ENCODE assay signal across 9 mouse cellular contexts in genomic region chr2:170520321-170520971, GRCm38 (mm10). TPM values are rescaled to one million over a fixed set of nuclear protein-coding genes. Genes with fewer than 3 reads are reported as not detected.
DNase-seq lines count a peak whose midpoint lies in the region; ATAC-seq and TF ChIP-seq lines count a peak whose summit lies in the region.
"Had no signal": no experiment of that assay in that cellular context is flagged by ENCODE, and none has a peak within 500 bp of the region (broad histone marks: within the 10 kb centered on the region; RNA-seq: fewer than 3 reads in every experiment).

No protein-coding gene starts in this region.

- peak; percentile 30 for DNase-seq in urinary bladder, postnatal 25 days (ENCODE audit: low spot score)
- no peak for DNase-seq in urinary bladder, postnatal 10 days (ENCODE audit: low spot score)
- peak; percentile 91 for DNase-seq in forebrain, embryonic 14.5 days (ENCODE audit: low spot score)
- peak; percentile 30 for DNase-seq in lung, adult 2 months
- peak; percentile 59 for DNase-seq in retina, postnatal 7 days (ENCODE audit: low read depth, low spot score)
- no peak for DNase-seq in spleen, postnatal 36 days (ENCODE audit: low spot score in 2 of 2)

- no peak overlapping the region for H3K4me2 ChIP-seq in forebrain, embryonic 14.5 days (ENCODE audit: low read length)
- no peak overlapping the region for H3K4me2 ChIP-seq in kidney, embryonic 16.5 days (replicated peaks; ENCODE audit: low read depth, low read length)

- no peaks in the 10 kb centered on the region for H3K4me1 ChIP-seq in bone marrow, adult 2 months (ENCODE audit: control insufficient read depth, insufficient read depth, low read length)
- H3K4me1 ChIP-seq in forebrain, embryonic 14.5 days (ENCODE audit: control insufficient read depth, insufficient read depth, low read length): no peaks in the 10 kb centered on the region
- H3K4me1 ChIP-seq in kidney, embryonic 16.5 days (ENCODE audit: insufficient read depth, low read length): no peaks in the 10 kb centered on the region
- no peaks in the 10 kb centered on the region for H3K4me1 ChIP-seq in lung, adult 2 months (ENCODE audit: control insufficient read depth, insufficient read depth, low read length)

- H3K27me3 ChIP-seq in forebrain, embryonic 14.5 days (replicated peaks; ENCODE audit: control insufficient read depth, insufficient read depth, low read length): no peaks in the 10 kb centered on the region
- no peaks in the 10 kb centered on the region for H3K27me3 ChIP-seq in kidney, embryonic 16.5 days (ENCODE audit: insufficient read depth, low read length)

- peak; percentile 75 for ATAC-seq in forebrain, embryonic 14.5 days
- peak; percentile 60 for ATAC-seq in kidney, embryonic 16.5 days (ENCODE audit: low FRiP score, low TSS enrichment)

- no peak overlapping the region for H3K27ac ChIP-seq in bone marrow, adult 2 months (ENCODE audit: control insufficient read depth, insufficient read depth, low read depth, low read length, poor library complexity)
- no peak overlapping the region for H3K27ac ChIP-seq in forebrain, embryonic 14.5 days (ENCODE audit: low read depth, low read length)
- no peak overlapping the region for H3K27ac ChIP-seq in kidney, embryonic 16.5 days (ENCODE audit: low read length)

- peaks cover 37% of the 10 kb centered on the region for H3K36me3 ChIP-seq in forebrain, embryonic 14.5 days (ENCODE audit: control insufficient read depth, insufficient read depth, low read length)
- peaks cover 34% of the 10 kb centered on the region for H3K36me3 ChIP-seq in kidney, embryonic 16.5 days (ENCODE audit: insufficient read depth, low read length)

- TF ChIP-seq CTCF in bone marrow, adult 2 months (IDR thresholded peaks at IDR 0.05; ENCODE audit: control insufficient read depth, insufficient read depth, low read length): peak; percentile 39; the same call in 1 of the 2 replicates
- peak; percentile 42; the same call in 1 of the 2 replicates for TF ChIP-seq CTCF in lung, adult 2 months (IDR thresholded peaks at IDR 0.05; ENCODE audit: insufficient read depth, low read length)

- no peak overlapping the region for H3K4me3 ChIP-seq in bone marrow, adult 2 months (replicated peaks; ENCODE audit: control insufficient read depth, low read depth, low read length)
- no peak overlapping the region for H3K4me3 ChIP-seq in forebrain, embryonic 14.5 days (ENCODE audit: low read depth, low read length)
- H3K4me3 ChIP-seq in kidney, embryonic 16.5 days (ENCODE audit: low read length): no peak overlapping the region
- no peak overlapping the region for H3K4me3 ChIP-seq in lung, adult 2 months (replicated peaks; ENCODE audit: extremely low read depth, low read depth, low read length)

- no peaks in the 10 kb centered on the region for H3K9me3 ChIP-seq in forebrain, embryonic 14.5 days (replicated peaks; ENCODE audit: control insufficient read depth, low read length)
- no peaks in the 10 kb centered on the region for H3K9me3 ChIP-seq in kidney, embryonic 16.5 days (ENCODE audit: low read length)

- no peak for TF ChIP-seq POLR2A in bone marrow, adult 2 months (IDR thresholded peaks at IDR 0.05; ENCODE audit: borderline replicate concordance, control insufficient read depth, low read depth, low read length)
- no peak for TF ChIP-seq POLR2A in lung, adult 2 months (IDR thresholded peaks at IDR 0.05; ENCODE audit: borderline replicate concordance, extremely low read depth, low read depth, low read length)

- 12% methylated on average over 7 of the region's 7 CpGs for WGBS in bone marrow, adult 2 months
- 4% methylated on average over 7 of the region's 7 CpGs for WGBS in forebrain, embryonic 14.5 days
- 12% methylated on average over 7 of the region's 7 CpGs for WGBS in kidney, embryonic 16.5 days
- 8% methylated on average over 7 of the region's 7 CpGs for WGBS in lung, adult 2 months

- H3K9ac ChIP-seq in forebrain, embryonic 14.5 days (ENCODE audit: low read length): no peak overlapping the region
- no peak overlapping the region for H3K9ac ChIP-seq in kidney, embryonic 16.5 days (replicated peaks; ENCODE audit: low read length)

RNA-seq across cellular contexts. Expression of gene Cyp24a1, which starts 23.5 kb away (rescaled TPM):
- not detected in 2 replicates for polyA plus RNA-seq in bone marrow, adult 2 months (2011; ENCODE audit: insufficient read depth, insufficient read length, low replicate concordance, missing spikeins)
- not detected in 2 replicates for polyA plus RNA-seq in forebrain, embryonic 14.5 days (2014; fragmentation: Nextera tagmentation; extraction: Ambion mirVana)
- polyA plus RNA-seq in kidney, embryonic 16.5 days (2015; fragmentation: Nextera tagmentation; extraction: Ambion mirVana): 3.2 and 4.0 TPM in 2 replicates
- polyA plus RNA-seq in lung, adult 2 months (2012; rRNA removed): not detected in 2 replicates
- polyA plus RNA-seq: heart, embryonic 14.5 days had no signal

RNA-seq across cellular contexts. Expression of gene Pfdn4, which starts 24.2 kb away (rescaled TPM):
- 22.9 and 55.7 TPM in 2 replicates for polyA plus RNA-seq in bone marrow, adult 2 months (2011; ENCODE audit: insufficient read depth, insufficient read length, low replicate concordance, missing spikeins)
- 128 and 139 TPM in 2 replicates for polyA plus RNA-seq in forebrain, embryonic 14.5 days (2014; fragmentation: Nextera tagmentation; extraction: Ambion mirVana)
- polyA plus RNA-seq in kidney, embryonic 16.5 days (2015; fragmentation: Nextera tagmentation; extraction: Ambion mirVana): 56.4 and 74.0 TPM in 2 replicates
- 2.9 and 5.0 TPM in 2 replicates for polyA plus RNA-seq in lung, adult 2 months (2012; rRNA removed)

Comparison
In these comparisons a context has a peak if more than half of its experiments do, and no peak if none do; other contexts are left out.
1. DNase-seq: peak in urinary bladder, postnatal 25 days (single experiment), forebrain, embryonic 14.5 days (single experiment), lung, adult 2 months (single experiment) and retina, postnatal 7 days (single experiment); none in urinary bladder, postnatal 10 days (single experiment) and spleen, postnatal 36 days (0 of 2).